Mouse (Mus musculus): ENCODE data around the gene Hoxc10.
A peak's percentile ranks its signal among the peaks of the same experiment; 100 is the strongest.

Hoxc10 gene

GRCm38 (mm10) chr15:102967511-102968397 is 1.2 kb downstream of the Hoxc10 start:
- no peak for DNase-seq

DNA sequence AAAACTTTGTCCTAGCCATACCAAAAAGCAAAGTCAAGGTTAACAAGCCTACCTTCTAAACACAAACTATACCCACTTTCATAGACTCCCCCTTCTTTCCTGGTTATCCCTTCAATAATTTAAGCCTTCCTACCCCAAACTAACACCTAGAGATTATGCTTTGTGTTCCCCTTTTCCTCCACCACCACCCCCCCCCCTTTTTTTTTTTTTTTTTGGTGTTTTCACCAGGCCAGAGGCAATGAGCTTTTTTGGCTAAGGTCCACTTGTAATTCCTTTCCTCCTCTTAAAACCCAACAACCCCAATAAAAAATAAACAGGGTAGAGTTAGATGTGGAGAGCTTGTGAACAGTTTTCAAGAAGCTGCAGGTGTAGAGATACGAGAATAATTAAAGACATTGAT is 2.7 kb downstream of the Hoxc10 start:
- DNase-seq = no peak

DNA sequence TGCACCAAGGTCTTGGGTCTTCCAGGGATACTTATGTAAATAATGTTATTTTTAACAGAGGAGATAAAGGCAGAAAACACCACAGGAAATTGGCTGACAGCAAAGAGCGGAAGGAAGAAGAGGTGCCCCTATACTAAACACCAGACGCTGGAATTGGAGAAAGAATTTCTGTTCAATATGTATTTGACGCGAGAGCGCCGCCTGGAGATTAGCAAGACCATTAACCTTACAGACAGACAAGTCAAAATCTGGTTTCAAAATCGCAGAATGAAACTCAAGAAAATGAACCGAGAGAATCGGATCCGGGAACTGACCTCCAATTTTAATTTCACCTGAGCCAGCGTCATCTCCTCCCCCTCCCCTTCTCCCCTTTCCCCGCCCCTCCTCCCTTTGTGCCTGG is 4.1 kb downstream of the Hoxc10 start:
- no peak for DNase-seq

- no peak for DNase-seq
These were observed 5.7 kb downstream of the Hoxc10 start for GRCm38 (mm10) chr15:102972254-102972653.

- DNase-seq = no peak
These were observed 6.2 kb downstream of the Hoxc10 start for GRCm38 (mm10) chr15:102972753-102973152.

- DNase-seq = no peak
These were observed 8.4 kb downstream of the Hoxc10 start for GRCm38 (mm10) chr15:102975034-102975433.

DNA sequence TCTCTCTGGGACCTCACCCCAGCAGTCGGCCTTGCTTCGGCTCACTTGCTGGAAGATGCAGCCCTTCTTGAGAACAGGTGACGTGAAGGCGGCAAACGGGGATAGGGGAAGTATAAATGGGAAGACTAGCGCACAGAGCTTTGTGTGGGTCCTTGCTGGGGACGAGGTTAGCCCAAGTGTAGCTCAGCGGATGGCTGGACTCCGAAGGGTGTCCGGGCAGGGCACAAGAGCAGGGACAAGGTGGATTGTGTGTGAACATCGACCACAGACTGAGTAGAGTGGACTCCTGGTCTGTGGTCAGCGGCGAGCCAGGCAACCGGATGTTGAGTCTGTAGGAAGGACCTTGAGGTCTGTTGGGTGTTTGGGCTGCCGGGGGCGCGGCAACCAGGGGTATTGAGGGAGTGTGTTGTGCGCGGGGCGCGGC is 9.1 kb downstream of the Hoxc10 start:
- DNase-seq = no peak

DNA sequence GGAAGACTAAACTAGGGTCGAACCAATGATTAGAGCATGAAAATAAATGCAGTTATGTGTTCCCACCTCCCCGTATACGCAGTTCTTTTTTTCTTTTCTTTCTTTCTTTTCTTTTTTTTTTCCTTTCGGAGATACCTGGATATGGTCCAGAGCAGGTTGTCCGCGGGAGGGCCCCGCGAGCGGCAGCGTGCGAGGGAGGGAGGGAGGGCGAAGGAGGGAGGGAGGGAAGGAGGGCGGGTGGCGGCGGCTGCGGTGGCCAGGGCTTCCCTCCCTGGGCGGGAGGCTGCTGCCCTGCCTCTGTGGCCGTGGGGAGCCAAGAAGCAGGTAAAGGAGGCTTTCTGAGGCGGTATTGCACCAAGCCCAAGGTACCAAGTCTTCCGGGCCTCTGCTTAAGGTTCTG is 9.6 kb downstream of the Hoxc10 start, which contains the start of gene Hoxc9:
Gene Hoxc9 (plus strand): TSS at position 269 of the 400 bp plus-strand sequence.
- DNase-seq = no peak

DNA sequence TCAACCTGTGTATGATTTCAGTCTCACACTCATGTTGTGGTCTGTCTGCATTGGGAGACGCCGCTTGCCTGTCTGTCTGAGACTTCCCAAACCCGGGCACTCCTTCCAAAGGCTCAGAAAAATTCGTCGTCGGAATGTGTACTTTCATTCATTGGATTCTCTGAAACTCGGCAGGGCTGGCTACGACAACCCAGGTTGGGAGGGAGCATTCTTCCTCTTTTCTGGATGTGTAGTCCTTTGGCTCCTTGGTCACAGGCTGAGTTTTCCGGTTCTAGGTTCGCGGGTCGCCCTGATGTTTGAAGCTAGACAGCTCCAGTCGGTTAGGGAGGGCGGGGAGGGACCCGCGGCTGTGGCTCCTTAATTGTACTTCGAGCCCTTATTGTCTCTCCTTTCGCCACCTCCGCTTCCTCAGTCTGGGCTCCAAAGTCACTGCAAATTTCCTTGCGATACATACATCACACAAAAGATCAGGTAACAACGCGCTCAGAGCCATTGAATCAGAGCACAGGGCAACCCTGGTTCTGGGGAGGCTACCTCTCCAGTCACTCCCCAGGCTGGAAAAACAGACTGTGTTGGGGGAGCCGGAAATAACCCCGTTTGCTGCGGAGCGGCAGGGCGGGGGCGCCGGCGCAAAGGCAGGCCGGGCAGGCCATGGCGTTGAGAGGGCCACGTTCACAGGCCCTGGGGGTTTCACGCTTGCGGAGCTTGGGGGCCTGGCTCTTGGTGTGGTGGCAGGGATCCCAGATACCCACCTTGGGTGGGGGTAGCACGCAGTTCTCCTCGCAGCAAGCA is 10.2 kb downstream of the Hoxc10 start:
- no peak for DNase-seq

DNA sequence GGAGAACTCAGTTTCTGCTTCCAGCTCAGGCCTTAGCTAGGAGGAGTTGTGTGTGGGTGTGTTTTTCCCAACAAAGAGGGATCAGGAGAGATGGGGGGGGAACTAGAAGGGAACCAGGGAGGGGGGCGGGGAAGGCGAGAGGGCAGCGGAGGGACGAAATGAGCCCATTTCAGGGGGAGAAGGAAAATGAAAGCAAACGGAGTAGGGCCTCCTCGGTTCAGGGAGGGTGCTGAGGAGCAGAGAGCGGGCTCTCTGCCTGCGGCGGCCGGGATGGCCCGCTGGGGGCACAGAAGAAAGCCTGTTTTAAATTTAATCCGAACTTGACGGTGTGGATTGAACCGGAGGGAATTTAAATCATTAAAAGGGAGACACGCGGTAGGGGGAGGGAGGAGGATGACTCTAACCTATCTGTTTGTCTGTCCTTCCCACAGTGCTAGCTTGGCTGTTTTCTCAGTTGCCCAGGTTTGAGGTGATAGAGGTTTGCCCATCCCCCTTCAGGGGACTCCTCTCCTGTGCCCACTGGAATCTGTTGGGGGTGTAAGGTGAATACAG is 10.9 kb downstream of the Hoxc10 start:
- no peak for DNase-seq

- DNase-seq = no peak
These were observed 12.3 kb downstream of the Hoxc10 start for GRCm38 (mm10) chr15:102978615-102979515.

DNA sequence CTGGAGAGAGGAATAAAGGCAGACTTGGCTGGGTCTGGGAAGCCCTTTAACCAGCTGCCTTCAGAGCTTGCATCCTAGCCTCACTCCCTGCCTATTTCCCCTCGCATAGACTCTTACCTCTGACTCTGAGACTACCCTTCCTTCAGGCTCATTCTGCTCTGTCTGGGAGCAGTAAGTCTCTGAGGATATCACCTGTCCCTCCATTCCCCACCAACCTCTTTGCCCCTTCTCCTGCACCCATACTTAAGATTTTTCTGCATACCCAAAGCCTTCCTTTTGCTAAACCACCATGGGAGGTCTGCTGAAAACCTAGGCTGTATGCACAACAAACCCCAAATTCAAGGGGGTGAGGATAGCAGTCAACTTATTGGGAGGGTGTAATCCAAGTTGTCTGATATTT is 13.3 kb downstream of the Hoxc10 start:
- no peak for DNase-seq

DNA sequence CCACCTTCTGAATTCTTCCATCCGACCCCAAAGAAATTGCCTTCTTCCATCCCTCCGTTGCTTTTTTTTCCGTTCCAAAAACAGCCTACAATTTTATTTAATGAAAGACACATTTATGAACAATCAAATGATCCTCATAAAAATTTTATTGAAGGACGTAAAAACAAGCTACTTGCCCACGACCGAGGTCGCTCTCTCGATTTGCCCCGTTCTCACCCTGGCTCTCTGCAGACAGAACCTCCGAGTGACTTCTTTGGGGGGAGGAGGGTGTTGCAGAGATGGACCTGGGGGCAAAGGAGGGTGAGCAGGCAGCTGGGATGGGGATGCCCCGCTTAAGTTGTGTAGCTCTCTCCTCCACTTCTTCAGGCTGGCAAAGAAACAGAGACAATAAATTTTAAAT is 13.8 kb downstream of the Hoxc10 start:
- no peak for DNase-seq

GRCm38 (mm10) chr15:102980912-102981311 is 14.3 kb downstream of the Hoxc10 start:
- no peak for DNase-seq

GRCm38 (mm10) chr15:102981379-102982288 is 15.0 kb downstream of the Hoxc10 start:
- no peak for DNase-seq

GRCm38 (mm10) chr15:102983716-102984115 is 17.1 kb downstream of the Hoxc10 start:
- no peak for DNase-seq

GRCm38 (mm10) chr15:102984521-102984920 is 17.9 kb downstream of the Hoxc10 start:
- no peak for DNase-seq

DNA sequence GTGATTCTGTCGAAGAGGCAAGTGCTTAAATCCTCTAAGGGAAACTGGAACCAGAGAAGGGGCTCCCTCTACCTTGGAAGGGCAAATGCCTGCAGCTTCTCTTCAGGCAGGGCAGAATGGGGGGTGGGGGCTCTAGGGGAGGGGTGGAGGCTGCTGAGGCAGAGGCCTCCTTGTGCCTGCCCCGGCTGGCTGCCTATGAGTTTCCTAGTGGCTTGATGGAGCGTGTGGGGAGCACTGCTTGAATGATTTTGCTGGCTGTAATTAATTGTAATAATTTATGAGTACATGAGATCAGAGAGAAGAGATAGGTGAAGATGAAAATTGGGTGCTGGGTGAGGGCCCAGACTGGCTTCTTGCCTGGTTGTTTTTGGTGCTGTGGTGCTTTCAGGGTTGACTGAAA is 18.3 kb downstream of the Hoxc10 start:
- no peak for DNase-seq

DNA sequence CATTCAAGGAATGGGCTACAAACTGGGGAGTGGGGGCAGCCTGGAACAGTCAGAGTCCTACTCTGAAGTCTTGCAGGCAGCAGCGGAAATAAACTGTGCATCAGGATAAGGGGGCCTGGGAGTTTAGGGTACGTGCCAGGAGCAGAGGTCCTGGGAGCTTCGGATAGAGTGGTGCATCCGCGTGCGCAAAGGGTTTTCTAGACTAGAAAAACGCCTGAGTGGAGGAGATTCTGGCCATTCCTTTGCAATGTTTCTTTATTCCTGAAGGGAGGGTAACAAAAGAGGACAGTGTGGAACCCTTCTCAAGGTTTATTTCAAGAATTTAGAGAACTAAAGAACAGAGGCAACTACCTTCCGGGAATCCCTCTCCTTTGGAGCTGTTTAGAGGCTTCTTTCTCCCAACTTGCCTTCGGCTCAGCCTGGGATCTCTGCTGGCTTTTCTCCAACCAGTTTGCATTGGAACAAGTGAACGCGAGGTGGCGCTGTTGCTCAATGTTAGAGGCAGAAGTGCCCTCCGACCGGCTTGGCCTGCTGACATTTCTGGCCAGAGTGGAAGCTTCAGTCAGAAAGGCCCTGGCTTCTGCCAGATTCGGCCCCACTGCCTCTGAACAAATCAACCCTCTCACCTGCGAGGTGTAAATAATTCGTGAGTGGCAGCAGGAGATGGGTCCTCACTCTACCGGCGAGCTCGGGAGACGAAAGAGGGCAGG is 20.7 kb downstream of the Hoxc10 start:
- peak; percentile 82 for DNase-seq

DNA sequence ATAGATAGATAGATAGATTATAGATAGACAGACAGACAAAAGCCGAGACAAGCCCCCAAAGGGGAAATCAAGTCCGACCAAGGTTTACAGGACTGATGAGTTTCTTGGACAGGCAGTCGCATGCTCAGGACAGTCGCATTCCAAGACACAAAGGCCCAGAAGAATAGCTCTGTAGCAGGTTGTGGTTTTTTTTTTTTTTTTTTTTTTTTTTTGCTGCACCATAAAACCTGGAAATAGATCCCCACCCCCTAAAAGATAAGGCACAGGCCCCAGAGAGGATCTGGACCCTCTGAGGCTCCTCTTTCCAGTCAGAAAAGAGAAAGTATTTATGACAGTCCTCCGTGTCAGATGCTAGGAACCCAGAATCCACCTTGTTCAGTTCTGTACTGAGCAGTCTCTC is 21.5 kb downstream of the Hoxc10 start:
- no peak for DNase-seq
